Mouse (Mus musculus) splenic B cell, adult 2 months (primary cell): ENCODE data around the gene Upf2.
A peak's percentile ranks its signal among the peaks of the same experiment; 100 is the strongest.
"Not testable (repeated sequence)": the region's sequence is repeated elsewhere in the genome, so short reads cannot be mapped to it uniquely, and the experiment has no call there.

Source experiments
- DNase-seq: peaks from one replicate; pipeline ENCODE4 v3.0.0-alpha.2; 2011; ENCODE audit warnings: low read depth, low spot score
- H3K27me3 ChIP-seq: 2 replicates; pipeline ENCODE4 v1.6.1; 2012; ENCODE audit warnings: mild to moderate bottlenecking, low read length, moderate library complexity, mixed read lengths; ENCODE audit not compliant: control insufficient read depth, poor library complexity, insufficient read depth, severe bottlenecking
- H3K36me3 ChIP-seq: 2 replicates; pipeline ENCODE4 v1.6.1; 2012; ENCODE audit warnings: mild to moderate bottlenecking, low read length, moderate library complexity, mixed read lengths; ENCODE audit not compliant: control insufficient read depth, poor library complexity, insufficient read depth, severe bottlenecking

The Upf2 gene

DNA sequence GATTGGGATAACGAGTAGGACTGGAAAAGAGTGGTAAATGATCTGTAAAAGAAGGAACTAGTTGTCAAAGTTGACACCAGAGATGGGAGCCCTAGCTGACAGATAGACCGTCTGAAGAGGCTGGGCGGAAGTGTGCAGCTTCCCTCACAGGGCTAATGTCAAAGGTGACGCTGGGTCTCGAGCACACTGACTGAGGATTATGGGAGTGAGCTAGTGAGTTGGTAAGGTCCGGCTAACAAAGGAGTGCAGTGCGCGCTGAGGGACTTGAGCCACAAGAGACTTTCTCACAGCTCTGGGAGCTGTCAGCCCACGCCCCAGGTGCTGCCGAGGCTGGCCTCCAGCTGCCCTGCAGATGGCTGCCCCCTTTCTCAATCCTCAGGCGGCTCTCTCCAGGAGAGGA lies 119.7 kb downstream of the Upf2 start:
- H3K36me3 ChIP-seq: no peaks in the 10 kb centered on the region
- DNase-seq: no peak

DNA sequence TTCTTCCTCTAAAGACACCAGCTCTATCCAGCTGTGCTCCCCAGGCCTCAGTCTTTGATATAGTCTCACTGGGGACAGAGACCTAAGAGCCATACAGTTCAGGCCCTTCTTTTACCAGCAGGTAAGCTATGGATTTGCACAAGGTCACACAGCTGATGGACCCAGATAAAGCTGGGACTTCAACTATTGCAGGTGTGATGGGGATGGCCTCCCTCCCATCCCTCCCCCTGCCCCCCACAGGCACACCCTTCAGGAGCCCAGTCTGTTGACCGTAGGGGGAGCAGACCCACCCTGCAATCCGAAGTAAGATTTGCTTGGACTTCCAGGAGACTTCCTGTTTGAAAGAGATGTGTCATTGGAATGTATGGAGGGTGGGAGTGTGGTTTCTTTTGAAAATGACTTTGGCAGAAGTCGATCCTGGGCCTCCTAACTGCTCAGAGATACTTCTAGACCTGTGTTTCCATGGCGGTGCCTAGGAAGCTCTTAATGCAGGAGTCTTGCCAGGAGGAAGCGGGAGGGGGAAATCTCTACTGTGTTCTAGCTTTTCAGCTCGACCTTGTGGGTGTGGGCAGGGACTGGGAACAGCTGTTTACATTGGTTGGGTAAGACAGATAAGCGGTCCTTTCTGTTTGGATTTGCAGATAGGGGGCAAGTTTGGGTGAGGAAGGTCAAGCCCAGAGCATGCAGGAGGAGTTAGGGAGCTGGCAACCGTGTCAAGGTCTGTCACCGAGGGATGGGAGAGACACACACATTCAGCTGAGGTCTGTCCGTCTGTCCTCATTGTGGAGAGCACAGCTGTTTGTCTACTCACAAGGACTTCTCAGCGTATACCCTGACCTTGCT lies 120.5 kb downstream of the Upf2 start:
- Histone ChIP-seq H3K27me3 (no peaks in the 10 kb centered on the region), H3K36me3 (no peaks in the 10 kb centered on the region)
- no peak for DNase-seq

More for the DNA sequence above, 119.7 kb downstream of the Upf2 start:
- H3K27me3 ChIP-seq: no peaks in the 10 kb centered on the region

DNA sequence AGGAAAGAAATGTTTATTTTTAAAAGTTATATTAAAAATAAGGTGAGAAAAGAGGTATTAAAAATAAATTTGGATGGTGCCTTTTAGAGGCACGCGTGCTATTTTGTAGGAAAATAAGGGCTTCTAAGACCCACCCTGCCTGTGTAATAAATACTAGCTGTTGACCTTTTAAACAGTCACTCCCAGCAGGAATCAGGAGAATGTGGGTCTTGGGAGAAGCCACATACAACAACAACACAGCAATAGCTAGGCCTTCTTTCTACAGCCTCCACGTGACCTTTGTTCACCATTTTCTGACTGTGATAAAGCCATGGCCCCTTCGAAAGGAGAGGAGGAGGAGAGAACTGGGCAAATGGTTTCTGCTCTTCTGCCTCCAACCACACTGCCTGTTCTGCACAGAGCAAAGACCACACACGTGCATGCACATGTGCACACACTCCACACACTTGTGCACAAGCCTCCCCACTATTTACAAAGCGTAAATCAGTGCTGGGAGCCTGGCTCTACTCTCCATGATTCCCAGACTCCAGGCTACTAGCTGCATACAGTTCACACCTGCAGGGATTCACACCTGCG lies 121.5 kb downstream of the Upf2 start:
- Histone ChIP-seq H3K27me3 (no peaks in the 10 kb centered on the region), H3K36me3 (no peaks in the 10 kb centered on the region)
- no peak for DNase-seq

DNA sequence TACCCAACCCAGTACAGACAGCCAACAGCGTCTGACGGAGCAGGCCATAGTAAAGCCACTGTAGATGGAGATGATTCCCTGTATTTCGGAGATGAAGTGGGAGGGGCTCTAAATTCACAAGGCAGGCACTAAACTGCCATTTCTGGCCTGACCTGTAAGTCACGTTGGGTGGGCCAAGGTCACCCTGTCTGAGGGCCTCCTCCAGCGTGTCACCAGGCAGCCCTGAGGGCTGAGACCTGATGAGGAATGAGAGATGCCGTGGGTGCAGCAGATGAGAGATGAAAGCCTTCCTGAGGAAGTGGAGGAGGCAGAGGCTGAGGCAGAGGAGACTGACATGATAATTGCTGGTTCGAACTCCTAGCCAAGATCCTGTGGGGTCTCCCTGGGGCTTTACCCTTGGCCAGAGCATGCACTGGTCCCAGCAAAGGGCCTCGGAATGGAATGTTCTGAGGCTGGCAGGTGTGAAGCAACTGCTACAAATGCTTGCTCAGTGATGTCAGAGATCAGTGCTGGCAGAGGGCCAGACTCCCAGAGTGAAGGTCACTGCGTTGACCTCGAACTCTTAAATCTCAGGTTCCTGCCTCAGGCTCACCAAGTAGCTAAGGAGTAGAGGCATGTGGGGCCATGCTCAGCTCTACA lies 123.7 kb downstream of the Upf2 start:
- Histone ChIP-seq H3K27me3 (no peaks in the 10 kb centered on the region), H3K36me3 (no peaks in the 10 kb centered on the region)
- no peak for DNase-seq

DNA sequence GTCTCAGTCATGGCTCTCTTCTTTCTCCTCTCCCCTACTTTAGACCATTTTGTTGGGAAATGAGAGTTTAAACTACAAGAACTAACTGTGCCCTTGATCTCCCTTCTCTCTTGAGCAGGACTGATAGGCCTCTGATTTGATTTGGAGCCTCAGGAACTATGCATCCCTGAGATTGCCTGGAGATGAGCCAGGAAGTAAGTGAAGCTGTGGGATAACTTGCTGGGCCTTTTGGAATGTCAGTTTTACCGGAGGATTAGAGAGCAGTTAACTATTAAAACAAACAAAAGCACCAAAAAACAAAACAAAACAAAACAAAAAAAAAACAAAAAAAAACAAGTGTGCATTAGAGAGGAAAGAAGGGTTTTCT lies 124.2 kb downstream of the Upf2 start:
- H3K36me3 ChIP-seq: no peaks in the 10 kb centered on the region
- no peak for DNase-seq
- no peaks in the 10 kb centered on the region for H3K27me3 ChIP-seq

DNA sequence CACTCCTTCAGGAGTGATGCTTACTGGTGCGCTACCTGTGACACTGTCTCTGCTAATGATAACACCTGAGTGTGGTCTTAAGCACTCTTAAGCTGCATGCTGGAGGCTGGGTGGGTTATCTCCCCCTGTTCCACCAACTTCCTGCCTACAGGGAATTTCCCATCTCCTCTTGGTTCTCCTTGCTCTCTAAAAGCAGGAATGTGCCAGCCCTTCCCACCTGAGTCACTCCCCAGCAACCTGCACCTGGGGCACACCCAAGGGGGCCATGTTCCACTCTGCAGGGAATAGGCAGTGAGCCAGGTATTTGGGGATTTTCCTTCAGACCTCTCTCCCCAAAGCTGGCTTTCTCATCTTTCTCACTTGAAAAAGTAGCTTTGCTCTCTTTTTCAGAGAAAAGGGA lies 128.8 kb downstream of the Upf2 start:
- Histone ChIP-seq H3K36me3 (no peaks in the 10 kb centered on the region), H3K27me3 (no peaks in the 10 kb centered on the region)
- no peak for DNase-seq

DNA sequence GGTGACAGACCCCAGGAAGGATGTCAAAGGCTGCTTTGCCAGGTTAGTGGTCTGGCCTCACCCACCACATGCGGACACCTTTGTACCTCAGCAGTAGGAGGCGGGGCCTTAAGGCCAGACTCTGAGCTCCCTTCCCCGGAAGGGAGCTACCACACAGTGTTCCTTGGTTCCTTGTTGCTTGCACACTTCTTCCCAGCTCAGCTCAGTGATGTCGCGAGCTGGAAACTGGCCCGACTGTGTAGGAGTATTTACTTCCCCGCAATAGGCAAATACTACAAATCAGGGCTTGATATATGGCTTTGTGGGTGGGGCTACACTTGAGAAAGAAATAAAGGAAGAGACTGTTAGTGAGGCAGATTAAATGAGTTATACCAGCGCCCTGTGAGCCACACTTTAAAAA lies 129.8 kb downstream of the Upf2 start:
- H3K27me3 ChIP-seq: no peaks in the 10 kb centered on the region
- no peaks in the 10 kb centered on the region for H3K36me3 ChIP-seq
- no peak for DNase-seq

DNA sequence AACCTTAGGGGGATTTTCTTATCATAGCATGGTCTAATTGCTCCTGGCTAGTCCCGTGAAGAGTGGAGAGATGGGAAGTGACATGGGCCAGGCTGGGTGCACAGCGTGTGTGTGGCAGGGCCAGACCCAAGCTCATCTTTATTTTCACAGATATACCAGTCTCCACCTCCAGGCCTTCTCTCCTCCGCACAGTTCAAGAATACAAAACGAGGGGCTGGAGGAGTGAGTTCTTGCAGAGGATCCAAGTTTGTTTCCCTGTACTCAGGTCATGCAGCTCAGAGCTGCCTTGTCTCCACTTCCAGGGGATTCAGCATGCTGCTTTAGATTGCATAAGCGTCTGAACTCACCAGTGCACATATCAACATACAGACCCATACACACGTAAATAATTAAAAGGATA lies 131.3 kb downstream of the Upf2 start:
- no peaks in the 10 kb centered on the region for H3K36me3 ChIP-seq
- DNase-seq: no peak
- H3K27me3 ChIP-seq: no peaks in the 10 kb centered on the region

DNA sequence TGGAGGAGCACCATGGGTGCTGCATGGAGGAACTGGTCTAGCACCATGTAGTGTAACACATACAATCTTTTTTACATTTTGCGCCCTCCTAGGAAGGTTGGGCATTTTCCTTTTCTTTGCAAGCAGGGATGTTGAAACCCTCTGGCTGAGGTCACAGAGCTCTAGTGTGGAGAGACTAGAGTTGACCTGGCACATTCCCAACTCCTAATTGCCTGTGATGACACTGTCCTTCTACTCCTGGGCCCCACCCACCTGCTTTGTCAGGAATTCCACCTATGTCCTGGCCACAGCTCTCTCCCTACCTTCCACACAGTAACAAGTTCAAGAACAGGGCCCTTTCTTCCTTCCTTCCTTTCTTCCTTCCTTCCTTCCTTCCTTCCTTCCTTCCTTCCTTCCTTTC lies 132.4 kb downstream of the Upf2 start:
- H3K27me3 ChIP-seq: no peaks in the 10 kb centered on the region
- no peaks in the 10 kb centered on the region for H3K36me3 ChIP-seq
- no peak for DNase-seq

DNA sequence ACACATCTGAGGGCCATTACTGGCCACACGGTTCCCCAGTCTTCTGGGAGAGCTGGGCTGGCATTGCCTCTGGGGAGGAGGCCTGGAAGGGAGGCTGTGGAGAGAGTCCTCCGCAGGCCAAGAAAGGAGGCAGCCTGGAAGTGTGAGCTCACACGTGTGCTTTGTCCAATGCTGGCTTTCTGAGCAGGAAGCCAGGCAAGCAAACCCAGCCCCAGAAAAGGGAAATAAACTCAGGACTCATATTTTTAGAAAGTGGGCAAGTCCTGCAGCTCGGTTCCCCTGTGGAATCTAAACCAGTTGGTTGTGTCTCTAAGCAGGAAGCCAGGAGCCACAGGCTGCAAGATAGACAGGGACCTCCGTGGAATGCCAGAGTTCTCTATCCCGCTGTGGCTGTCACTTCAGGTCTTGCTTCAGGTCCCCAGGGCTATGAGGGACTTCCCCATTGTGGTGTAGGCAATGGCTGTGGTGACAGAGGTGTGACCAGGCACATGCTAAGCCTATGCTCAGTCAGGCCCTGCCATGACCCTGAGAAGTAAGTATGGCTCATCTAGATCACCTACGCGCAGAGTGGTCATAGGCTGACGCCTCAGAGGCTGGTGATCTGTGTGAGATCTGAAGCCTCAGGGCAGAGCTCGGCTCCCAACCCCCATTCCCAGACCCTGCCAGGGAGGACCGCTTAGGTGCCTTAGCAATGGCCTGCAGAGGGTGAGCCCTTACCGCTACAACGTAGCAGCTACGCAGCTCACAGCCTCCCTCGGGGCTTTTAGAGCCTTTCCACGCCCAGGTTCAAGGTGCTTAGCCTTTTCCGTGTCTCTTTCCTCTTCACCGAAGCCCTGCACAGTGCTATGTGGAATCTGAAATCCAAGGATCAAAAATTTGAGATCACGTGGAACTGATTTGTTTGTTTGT lies 134.6 kb downstream of the Upf2 start:
- no peaks in the 10 kb centered on the region for H3K36me3 ChIP-seq
- DNase-seq: peak; percentile 86
- H3K27me3 ChIP-seq: no peaks in the 10 kb centered on the region

DNA sequence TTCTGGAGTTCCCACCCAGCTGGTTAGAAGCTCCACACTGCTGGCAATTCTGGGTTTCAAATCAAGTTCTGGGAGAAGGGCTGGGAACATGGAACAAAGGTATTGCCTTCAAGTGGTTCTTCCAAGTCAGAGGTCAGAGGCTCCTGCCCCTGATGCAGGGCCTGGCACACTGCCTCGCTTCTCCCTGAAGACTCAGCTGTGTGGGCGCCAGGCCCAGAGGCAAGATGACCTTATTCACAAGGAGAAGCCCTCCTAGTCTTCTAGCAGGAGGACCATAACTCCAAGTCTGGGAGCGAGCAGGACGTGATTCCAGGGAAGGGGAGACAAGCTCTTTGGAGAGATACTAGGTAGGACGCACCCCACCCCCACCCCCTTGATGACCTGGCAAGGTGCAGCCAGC lies 135.9 kb downstream of the Upf2 start:
- no peak for DNase-seq
- Histone ChIP-seq H3K27me3 (no peaks in the 10 kb centered on the region), H3K36me3 (no peaks in the 10 kb centered on the region)

DNA sequence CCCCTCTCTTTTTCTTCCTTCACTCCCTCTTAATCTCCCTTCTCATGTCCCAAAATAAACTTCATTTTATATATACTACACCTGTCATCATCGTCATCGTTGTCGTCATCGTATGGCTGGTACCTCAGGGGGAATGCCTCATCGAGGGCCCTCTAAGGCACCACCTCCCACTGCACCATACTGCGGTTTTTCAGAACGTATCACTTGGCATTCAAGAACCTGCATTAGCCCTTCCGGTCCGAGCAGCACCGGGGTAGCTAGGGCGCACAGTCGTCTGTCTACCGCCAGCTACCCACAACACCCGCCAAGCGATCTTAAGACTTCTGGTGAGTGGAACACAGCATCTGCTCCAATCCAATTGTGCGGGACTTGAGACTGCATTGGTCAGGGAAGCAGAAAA lies 138.7 kb downstream of the Upf2 start:
- DNase-seq, H3K36me3 ChIP-seq, H3K27me3 ChIP-seq: not testable (repeated sequence)

DNA sequence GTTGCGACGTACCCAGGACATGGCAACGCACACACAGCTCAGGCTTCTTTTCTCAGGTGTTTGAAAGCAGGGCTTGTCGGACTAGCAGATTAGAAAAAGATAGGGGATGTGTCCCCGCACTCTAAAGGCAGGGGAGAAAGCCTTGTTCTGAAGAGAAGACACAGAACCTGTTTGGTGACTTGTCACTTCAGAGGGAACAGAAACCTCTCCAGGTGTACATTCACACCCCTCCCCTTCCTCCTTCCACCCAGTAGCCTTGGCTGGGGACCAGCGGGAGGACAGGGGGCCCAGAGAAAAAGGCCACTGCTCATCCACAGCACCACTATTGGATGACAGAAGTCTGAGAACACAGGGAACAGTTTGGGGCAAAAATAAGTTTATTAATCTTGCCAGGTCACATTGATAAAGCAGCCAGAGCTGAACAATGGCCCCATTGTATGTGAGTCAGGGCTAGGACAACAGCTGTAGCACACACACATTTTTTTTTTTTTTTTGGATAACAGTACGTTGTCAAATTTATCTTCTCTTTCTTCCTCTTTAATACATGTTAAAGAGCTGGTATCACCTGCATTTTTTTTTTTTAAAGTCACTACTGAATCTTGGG lies 145.9 kb downstream of the Upf2 start:
- Histone ChIP-seq H3K27me3 (no peaks in the 10 kb centered on the region), H3K36me3 (no peaks in the 10 kb centered on the region)
- no peak for DNase-seq

DNA sequence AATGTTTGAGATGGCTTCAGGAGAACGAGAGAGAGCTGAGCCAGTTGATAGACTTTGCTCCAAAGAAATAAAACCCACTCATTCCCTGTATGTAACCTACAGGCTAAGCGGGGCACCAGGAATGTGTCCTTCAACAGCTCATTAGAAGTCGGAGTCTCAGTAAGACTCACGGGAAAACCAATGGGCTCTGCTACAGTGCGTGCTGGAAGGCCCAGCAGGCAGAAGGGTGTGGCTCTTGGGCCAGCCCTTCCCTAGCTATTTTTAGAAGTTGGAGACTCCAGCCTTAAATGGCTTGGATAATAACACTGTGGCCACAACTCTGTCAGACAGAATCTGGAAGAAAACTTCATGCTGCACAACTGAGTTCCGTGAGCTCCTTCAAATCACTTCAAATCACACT lies 147.7 kb downstream of the Upf2 start:
- DNase-seq: no peak
- H3K27me3 ChIP-seq: no peaks in the 10 kb centered on the region

More for the DNA sequence above, 147.7 kb downstream of the Upf2 start:
- H3K36me3 ChIP-seq: no peaks in the 10 kb centered on the region
